8 mouse cellular contexts compared by ENCODE assay signal in the genomic region with DNA sequence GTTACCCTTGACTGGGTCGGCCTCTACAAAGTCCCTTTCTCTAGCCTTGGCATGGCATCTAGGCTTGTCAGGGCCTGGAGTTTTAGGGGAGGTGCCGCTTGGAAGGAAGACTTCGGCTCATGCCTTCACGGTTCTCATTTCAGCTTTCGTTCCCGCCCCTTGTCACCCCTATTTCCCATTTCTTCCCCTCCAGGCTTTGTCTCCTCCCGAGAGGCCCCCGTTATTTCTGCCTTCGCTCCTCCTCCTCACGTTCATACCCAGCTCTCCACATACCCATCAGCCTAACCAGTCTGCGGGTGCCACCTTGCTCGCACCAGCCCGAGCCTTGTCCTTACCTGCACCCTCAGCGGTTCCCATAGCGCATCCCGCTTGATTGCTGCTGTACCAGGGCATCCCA. TPM values are rescaled to one million over a fixed set of nuclear protein-coding genes. Genes with fewer than 3 reads are reported as not detected.
DNase-seq lines count a peak whose midpoint lies in the region; ATAC-seq and TF ChIP-seq lines count a peak whose summit lies in the region.

No protein-coding gene starts in this region.

- H3K9me3 ChIP-seq in kidney, embryonic 14.5 days (ENCODE audit: control insufficient read depth, low read length) = no peaks in the 10 kb centered on the region
- no peaks in the 10 kb centered on the region for H3K9me3 ChIP-seq in forebrain, postnatal 0 days (ENCODE audit: low read length)

- peak overlapping the region; percentile 95 for H3K27ac ChIP-seq in kidney, embryonic 14.5 days (ENCODE audit: low read depth, low read length)
- H3K27ac ChIP-seq in forebrain, postnatal 0 days (ENCODE audit: low read depth, low read length) = peak overlapping the region; percentile 97

- CTCF ChIA-PET in Patski (lab: Charles Lee) = interaction anchor here (0.8 to 1.4 kb wide), 2 partner anchors 8 to 19 kb away, joined by 3 to 7 read pairs; no protein-coding TSS in a partner anchor

- H3K4me3 ChIP-seq in kidney, embryonic 14.5 days (ENCODE audit: low read length) = peak overlapping the region; percentile 89
- peak overlapping the region; percentile 96 for H3K4me3 ChIP-seq in forebrain, postnatal 0 days (ENCODE audit: low read depth, low read length)

- WGBS in kidney, embryonic 14.5 days = under 1% methylated on average over 16 of the region's 16 CpGs
- under 1% methylated on average over 16 of the region's 16 CpGs for WGBS in forebrain, postnatal 0 days

- no peak for DNase-seq in kidney, adult 18-20 months
- DNase-seq in Patski (ENCODE audit: low read depth, low spot score) = no peak
- no peak for DNase-seq in forebrain, postnatal 0 days
- no peak for DNase-seq in Muller cell, postnatal 12 days (ENCODE audit: inconsistent ontology term)
- DNase-seq in spleen, postnatal 10 days (ENCODE audit: low spot score in 2 of 2) = no peak
- DNase-seq in ovary, postnatal 10 days (ENCODE audit: low spot score) = no peak

- peak overlapping the region; percentile 73 for H3K4me2 ChIP-seq in kidney, embryonic 14.5 days (replicated peaks; ENCODE audit: low read depth, low read length)
- H3K4me2 ChIP-seq in forebrain, postnatal 0 days (ENCODE audit: low read depth) = peak overlapping the region; percentile 86

- peaks cover 4% of the 10 kb centered on the region; the same call in 1 of the 2 replicates for H3K36me3 ChIP-seq in kidney, embryonic 14.5 days (ENCODE audit: control insufficient read depth, insufficient read depth, low read length)
- 0 out of 2 replicates have a peak, but pooled peaks cover 4% of the 10 kb centered on the region for H3K36me3 ChIP-seq in forebrain, postnatal 0 days (ENCODE audit: insufficient read depth)

- POLR2A ChIA-PET in Patski (lab: Charles Lee) = interaction anchor here (0.8 kb wide), 1 partner anchor 15 kb away, joined by 3 read pairs; no protein-coding TSS in a partner anchor

- H3K4me1 ChIP-seq in kidney, embryonic 14.5 days (ENCODE audit: control insufficient read depth, insufficient read depth, low read length) = peaks cover 11% of the 10 kb centered on the region
- peaks cover 7% of the 10 kb centered on the region; the same call in 1 of the 2 replicates for H3K4me1 ChIP-seq in forebrain, postnatal 0 days (ENCODE audit: insufficient read depth)

- in situ Hi-C loops in Patski (cut with MboI; ENCODE audit: low pct_unique_long_range_greater_than_20kb) = no loop called here

- TF ChIP-seq CTCF in Patski (IDR thresholded peaks at IDR 0.05) = no peak
- TF ChIP-seq CTCF in forebrain, postnatal 0 days (IDR thresholded peaks at IDR 0.05; ENCODE audit: low read depth) = no peak

- peak overlapping the region; percentile 87 for H3K9ac ChIP-seq in kidney, embryonic 14.5 days (ENCODE audit: low read depth, low read length)
- peak overlapping the region; percentile 96 for H3K9ac ChIP-seq in forebrain, postnatal 0 days

- ATAC-seq in kidney, embryonic 14.5 days (ENCODE audit: low FRiP score, low TSS enrichment) = peak; percentile 62
- peak; percentile 20 for ATAC-seq in Patski
- peak; percentile 57 for ATAC-seq in forebrain, postnatal 0 days
- peak; percentile 53 for ATAC-seq in megakaryocyte, adult 5-6 weeks (ENCODE audit: poor library complexity, severe bottlenecking)

- H3K27me3 ChIP-seq in kidney, embryonic 14.5 days (ENCODE audit: control insufficient read depth, insufficient read depth, low read length) = no peaks in the 10 kb centered on the region
- H3K27me3 ChIP-seq in Patski = no peaks in the 10 kb centered on the region
- no peaks in the 10 kb centered on the region for H3K27me3 ChIP-seq in forebrain, postnatal 0 days (ENCODE audit: insufficient read depth, low read length)

RNA-seq across cellular contexts. Expression of gene Tm9sf4, which starts 0.6 kb away (rescaled TPM):
- 71.1 and 99.4 TPM in 2 replicates for polyA plus RNA-seq in kidney, embryonic 14.5 days (2014; fragmentation: Nextera tagmentation; extraction: Ambion mirVana)
- 95.3 TPM for polyA plus RNA-seq in Patski (2021)
- 42.8 and 60.4 TPM in 2 replicates for total RNA-seq in forebrain, postnatal 0 days (2014; rRNA removed)
- polyA plus RNA-seq in forebrain, postnatal 0 days (2015; fragmentation: Nextera tagmentation; extraction: Ambion mirVana) = 52.5 and 69.3 TPM in 2 replicates
- 50.1 and 56.9 TPM in 2 replicates for total RNA-seq in megakaryocyte, adult 5-6 weeks (2015)
- 78.7 and 85.5 TPM in 2 replicates for total RNA-seq in megakaryocyte, adult 5-6 weeks (2017)

RNA-seq across cellular contexts. Expression of gene Hck, which starts 53.4 kb away (rescaled TPM):
- polyA plus RNA-seq in kidney, embryonic 14.5 days (2014; fragmentation: Nextera tagmentation; extraction: Ambion mirVana) = 3.9 and 4.8 TPM in 2 replicates
- 1.3 TPM for polyA plus RNA-seq in Patski (2021)
- 3.1 and 5.7 TPM in 2 replicates for total RNA-seq in forebrain, postnatal 0 days (2014; rRNA removed)
- 2.6 and 3.5 TPM in 2 replicates for polyA plus RNA-seq in forebrain, postnatal 0 days (2015; fragmentation: Nextera tagmentation; extraction: Ambion mirVana)
- total RNA-seq in megakaryocyte, adult 5-6 weeks (2015) = 207 and 212 TPM in 2 replicates
- total RNA-seq in megakaryocyte, adult 5-6 weeks (2017) = 279 and 282 TPM in 2 replicates
